Mouse (Mus musculus) testis, adult 2 months (tissue): ENCODE data around the gene Gm17949.

Experiments used
- CTCF ChIP-seq: fragments of 200-500 bp; IDR thresholded peaks from 2 replicates; pipeline ENCODE4 v1.5.1; 2012; ENCODE audit warnings: low read depth, mild to moderate bottlenecking, inconsistent platforms, low read length, moderate library complexity; ENCODE audit not compliant: control insufficient read depth, insufficient read depth, insufficient replicate concordance
- POLR2A ChIP-seq: fragments of 200-500 bp; IDR thresholded peaks from 2 replicates; pipeline ENCODE4 v1.6.1; 2012; ENCODE audit warnings: low read depth, mild to moderate bottlenecking, inconsistent platforms, low read length, moderate library complexity; ENCODE audit not compliant: control insufficient read depth

GRCm38 (mm10) chr17:56962642-56963405, 48.4 kb upstream of the Gm17949 start:
- TF ChIP-seq CTCF, result no peak
- no peak for TF ChIP-seq POLR2A
